Mouse (Mus musculus) left cerebral cortex, adult 11 months (tissue): Measurements from ENCODE around the gene Sgsm1.
A peak's percentile ranks its signal among the peaks of the same experiment; 100 is the strongest.

Experiments
- DNase-seq: peaks from one replicate; pipeline ENCODE4 v3.0.0; 2022; ENCODE audit warnings: low spot score

Gene Sgsm1

DNA sequence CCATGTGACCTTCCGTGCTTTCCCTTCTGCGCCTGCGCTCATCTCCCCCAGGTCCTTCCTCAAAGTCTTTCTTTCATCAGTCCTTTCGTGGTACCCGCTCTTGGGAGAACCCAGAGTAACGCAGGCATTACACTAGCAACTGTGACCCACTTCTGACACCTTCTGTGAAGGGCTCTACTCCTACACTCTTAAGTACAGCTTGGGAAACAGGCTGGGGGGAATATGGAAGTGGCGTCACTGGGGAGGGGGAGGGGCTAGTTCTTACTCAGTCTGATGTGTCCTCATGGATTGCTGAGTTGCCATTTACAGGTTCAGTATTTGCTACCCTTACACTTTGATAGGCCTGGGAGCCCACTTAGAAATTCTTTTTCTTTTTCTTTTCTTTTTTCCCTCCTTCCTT lies 29.0 kb downstream of the Sgsm1 start:
- no peak for DNase-seq

DNA sequence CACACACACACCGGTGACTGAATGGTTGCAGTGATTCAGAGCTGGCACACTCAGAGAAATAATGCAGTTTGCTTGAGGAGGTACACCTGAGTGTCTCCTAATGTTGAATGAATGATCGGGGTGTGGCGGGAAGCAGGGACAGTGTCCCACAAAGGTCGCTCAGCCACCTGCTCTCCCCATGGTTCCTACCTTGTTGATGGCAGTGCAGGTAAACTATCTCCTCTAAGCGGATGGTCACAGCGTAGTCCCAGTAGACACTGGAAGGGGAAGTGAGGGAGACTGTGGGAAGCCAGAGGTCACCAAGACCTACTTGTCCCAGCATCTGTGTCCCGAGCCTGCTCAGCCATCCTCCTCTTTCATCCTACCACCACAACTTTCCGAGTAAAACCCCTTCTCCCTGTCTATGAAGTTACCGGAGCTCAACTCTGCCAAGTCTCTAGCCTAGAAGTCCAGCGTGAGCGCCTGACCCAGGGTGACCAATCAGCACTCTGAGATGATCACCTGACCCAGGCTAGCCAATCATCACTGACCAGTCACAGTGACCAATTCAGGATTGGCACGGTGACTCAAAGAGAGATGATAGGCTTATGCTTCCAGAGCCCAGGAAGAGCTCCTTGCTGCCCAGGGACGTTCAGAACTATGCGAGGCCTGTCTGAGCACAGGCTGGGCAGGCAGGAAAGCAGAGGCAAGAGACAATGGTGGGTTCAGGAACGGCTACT lies 30.3 kb downstream of the Sgsm1 start:
- no peak for DNase-seq

DNA sequence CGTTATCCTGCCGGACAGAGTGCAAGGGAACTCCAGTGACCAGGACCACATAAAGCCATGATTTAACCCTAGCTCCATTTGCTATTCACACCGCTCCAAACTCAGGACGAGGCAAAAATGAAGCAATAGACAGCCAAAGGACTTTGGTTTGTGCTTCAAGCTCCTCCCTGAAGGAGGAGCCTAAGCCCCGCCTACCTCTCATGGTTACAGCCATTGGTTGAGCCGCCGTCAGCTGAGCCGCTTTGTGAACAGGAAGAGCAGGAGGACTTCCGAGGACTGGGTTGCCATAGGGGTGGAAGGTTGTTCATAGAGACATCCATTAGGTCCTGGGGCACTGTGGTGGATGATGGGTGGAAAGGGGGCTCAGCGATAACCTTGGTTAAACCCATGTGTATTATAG lies 34.7 kb downstream of the Sgsm1 start:
- no peak for DNase-seq

DNA sequence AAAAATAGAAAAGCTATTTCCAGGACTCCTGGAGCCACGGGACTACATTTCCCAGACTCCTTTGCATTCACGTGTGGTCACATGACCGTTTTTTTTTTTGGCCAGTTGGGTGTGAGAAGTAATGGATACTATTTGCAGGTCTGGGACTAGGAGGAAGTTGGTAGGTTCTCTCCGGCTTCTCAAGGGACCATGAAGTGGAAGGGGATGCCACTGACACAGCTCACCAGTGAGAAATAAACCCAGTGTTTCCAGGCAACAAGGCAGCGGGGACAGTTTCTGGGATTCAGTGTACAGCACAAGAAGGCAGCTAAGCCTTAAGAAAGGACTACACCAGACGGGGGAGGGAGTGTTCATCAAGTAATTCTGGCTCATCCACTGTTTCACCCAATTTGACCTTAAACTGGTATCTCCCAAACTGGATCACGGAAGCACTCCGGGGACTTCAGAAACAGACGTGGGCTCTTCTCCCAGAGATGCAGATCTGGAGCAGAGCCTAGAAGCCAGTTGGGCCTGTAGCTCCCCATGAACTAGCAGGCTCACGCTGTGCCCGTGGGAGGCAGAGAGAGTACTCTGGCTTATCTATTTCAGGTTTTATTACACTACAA lies 39.3 kb downstream of the Sgsm1 start:
- DNase-seq, result peak; percentile 69

DNA sequence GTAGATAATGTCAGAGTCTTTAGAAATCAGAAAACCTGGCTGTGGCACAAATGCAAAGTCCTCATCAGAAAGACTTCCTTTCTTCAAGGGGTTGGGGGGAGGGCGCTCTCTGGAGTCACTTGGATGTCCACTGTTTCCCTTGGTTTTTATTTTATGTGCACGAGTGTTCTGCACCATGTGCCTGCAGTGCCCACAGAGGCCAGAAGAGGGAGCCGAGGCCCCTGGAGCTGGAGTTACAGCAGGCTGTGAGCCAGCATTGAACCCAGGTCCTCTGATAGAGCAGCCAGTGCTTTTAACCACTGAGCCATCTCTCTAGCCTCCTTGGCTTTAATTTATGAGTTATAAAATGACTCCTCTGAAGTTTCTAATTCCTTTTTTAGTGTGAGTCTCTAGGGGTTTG lies 40.5 kb downstream of the Sgsm1 start:
- no peak for DNase-seq

DNA sequence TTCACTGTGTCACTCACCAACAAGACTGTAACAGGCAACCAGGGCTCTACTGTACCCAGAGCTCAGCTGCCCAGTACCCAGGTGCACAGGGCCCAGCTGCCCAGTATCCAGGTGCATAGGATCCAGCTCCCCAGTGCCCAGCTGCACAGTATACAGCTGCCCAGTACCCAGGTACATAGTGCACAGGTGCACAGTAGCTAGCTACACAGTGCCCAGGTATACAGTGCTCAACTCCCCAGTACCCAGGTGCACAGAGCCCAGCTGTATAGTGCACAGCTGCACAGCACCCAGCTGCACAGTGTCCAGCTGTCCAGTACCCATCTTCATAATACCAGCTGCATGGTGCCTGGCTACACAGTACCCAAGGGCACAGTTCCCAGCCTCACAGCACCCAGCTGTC lies 42.3 kb downstream of the Sgsm1 start:
- DNase-seq, result no peak

DNA sequence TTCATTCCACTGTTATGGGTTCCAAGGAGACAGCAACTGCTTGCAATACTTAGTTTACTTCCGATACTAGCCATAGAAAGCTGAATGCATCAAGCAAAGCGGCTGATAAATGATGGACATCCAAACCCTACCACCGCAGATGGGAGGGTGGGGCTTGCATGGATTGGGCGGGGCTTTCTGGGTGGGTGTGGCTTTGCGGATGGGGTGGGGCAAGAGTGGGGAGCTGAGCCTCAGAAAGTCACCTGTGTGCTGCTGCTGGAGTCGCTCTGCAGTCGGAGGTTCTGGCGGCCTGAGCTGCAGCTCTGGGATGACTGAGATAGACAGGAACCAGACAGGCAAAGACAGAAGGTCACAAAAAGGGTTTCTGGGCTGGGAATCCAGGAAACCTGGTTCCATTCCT lies 44.9 kb downstream of the Sgsm1 start:
- DNase-seq, result no peak

DNA sequence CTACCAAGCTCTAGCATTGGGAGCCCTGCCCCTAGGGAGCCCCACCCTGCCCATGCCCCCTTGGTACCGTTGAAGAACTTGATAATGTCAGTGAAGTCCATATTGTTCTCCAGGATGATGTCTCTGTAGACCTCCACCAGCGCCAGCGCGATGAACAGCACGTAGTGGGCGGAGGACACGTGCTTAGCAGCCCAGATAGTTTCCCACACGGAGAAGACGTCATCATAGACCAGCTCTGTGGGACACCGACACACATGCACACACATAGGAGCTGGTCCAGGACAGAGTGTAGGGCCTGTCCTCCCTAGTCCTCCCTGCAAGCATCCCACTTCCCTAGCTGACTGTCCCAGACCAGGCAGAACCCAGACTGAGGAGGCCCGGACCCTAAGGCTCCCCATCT lies 59.8 kb downstream of the Sgsm1 start:
- no peak for DNase-seq

DNA sequence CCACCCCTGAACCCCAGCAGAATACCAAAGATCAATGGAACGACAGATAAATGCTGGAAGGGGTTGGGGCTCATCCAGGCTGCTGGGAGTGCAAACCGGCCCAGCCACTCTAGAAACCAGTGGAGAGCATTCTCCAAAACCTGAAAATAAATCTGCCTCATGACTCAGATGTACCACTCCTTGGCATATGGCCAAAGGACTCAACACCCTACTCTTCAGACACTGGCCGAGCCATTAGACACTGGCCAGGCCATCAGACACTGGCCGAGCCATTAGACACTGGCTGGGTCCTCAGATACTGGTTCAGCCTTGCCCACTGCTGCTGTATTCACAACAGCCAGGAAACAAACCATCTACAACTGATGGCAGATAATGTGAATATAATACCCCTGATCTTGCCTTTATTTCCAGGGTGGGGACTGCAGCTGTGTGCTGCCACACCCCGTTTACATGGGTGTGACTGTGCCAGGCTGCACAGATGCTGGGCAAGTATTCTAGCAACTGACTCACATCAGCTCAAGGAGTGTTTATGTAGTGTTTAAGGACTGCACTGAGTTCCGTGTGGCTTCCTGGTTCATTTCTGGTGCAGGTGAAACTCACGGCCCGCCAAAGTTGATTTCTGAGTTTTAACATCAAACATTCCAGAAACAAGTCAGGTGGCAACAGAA lies 61.2 kb downstream of the Sgsm1 start:
- DNase-seq, result no peak

DNA sequence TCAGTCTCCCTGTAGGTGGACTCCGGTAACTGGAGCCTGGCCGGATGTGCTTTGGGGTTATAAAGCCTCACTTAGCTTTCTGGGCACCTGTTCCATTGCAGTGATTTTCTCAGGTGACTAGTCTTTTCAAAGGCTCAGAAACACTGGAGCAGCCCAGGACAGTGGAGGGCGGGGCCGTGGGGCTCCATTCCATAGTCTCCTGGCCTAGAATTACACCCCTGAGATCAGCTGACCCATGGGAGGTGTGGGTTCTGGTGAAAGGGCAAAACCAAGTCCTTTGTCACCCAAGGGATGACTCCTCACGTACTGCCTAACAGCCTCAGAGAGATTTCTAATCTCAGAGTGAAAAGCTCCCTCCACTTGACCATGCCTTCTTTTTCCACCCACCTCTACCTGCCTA lies 80.4 kb downstream of the Sgsm1 start:
- DNase-seq, result no peak

DNA sequence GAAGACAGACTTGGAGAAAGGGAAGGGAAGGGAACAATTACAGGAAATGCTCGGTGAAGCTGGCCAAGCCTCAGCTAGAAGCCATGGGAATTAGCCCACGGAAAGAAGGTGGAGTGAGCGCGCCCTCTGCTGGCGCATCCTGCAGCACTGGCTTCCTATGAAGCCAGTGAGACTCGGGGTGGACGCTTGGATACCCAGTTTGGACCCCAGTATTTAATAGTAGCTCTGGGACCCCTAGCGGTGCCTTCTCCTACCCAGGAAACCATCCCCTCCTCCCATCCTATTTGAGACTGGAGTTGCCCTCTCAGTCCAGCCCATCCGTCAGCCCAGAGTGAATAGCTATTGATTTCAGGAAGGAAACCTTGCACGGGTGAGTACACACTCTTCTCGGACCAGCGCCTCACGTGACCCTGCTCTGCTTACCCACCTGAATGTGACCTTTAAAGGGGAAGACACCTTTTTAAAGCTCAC lies 83.9 kb downstream of the Sgsm1 start, which contains the start of gene Tmem211:
TSS of gene Tmem211 (plus strand) at position 278 of the 471 bp plus-strand sequence.
- peak; percentile 69 for DNase-seq

DNA sequence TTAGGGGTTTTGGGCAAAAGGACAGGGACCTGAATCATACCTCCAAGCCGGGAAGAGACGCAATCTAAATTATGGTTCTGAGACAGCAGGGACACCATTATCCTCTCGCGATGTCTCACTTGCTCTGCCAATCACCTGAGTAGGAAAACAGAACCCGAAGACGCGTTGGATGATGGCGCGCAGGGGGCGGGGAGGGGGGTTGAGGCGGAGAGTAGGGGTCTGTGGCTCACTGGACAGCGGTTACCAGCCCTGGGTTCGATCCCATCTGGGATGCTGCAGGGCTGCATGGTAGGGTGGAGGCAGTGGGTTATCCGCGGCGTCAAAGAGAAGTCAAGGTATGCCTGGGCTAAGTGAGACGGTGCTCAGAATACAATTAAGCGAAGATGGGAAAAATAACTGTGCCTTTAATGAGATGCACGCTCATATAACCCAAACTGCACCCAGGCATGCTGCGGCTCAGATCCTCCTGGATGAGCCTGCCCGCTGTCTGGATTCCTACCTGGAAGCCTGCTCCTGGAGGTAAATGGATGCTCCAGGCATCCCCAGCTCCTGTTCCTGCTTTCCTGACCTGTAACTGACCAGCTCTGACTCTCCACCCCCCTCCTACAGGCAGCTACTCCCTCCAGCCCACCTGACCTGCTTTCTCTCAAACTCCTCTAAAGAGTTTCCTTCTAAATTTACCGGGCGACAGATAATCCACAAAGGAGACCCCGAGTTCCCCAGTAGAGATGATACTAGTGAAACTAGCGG lies 84.7 kb downstream of the Sgsm1 start:
- no peak for DNase-seq

DNA sequence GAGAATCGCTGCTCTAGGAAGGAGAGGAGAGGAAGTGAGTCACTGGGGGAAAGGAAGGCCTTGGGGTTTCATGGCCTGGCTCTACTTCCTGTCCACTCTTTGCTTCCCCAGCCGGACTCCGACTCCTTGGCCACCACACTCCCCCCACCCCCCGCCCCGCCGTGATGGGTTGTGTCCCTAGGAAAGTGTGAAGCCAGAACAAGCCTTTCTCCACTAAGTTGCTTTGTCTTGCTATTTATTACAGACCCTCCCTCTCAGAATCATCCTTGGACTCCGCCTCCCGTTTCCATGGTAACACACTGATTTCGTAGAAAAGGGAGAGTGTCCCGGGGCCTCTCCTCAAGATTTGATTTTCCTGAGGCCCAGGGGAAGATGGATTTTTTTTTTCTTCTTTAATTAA lies 85.3 kb downstream of the Sgsm1 start:
- no peak for DNase-seq

DNA sequence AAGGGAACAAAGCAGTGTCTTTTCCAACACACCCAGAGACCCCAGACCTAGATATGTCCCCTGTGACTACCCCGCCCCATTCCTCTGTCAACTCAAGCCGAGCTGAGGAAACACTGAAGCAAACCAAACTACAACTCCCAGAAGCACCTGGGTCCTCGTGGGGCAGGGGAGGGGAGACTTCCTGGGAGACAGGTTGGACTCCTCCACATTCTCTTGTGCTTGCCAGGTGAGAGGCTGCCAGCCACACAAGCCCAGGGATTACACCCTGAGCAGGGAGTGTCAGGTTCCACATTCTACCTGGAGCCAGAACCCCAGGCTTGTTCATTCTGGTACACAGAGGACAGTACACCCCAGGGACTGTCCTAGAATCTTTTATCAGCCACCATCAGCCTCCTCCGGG lies 86.7 kb downstream of the Sgsm1 start:
- no peak for DNase-seq

DNA sequence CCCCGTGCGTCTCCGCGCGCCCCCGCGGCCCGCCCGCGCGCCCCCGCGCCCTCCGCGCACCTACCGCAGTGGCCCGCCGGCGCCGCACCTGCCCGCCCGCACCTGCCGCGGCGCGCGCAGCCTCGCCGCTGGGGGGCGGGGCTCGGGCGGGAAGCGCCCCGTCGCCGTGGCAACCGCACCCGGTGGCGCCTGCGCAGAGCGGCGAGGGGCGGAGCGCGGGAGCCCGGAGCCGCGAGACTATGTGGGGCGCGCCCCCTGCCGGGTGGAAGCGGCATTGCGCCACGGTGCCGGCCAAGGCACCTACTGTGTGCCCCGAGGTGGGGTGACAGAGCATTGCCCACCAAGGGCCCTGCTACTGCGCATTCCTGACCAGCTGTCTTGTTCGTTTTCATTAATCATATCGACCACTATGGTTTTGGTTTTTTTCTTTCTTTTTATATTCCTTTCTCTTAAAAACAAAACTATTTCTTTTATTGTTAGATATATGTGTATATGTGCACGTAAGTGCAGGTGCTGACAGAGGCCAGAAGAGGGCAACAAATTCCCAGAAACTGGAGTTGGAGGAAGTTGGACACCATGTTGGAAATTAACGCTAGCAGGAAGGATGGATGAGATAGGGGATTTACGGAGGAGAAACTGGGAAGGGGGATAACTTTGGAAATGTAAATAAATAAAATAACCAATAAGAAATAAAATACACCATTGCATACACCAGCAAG lies 89.3 kb downstream of the Sgsm1 start, which contains the start of gene 2900026A02Rik:
TSS of gene 2900026A02Rik (minus strand) at position 90 of the 719 bp plus-strand sequence.
- DNase-seq, result peak; percentile 57

DNA sequence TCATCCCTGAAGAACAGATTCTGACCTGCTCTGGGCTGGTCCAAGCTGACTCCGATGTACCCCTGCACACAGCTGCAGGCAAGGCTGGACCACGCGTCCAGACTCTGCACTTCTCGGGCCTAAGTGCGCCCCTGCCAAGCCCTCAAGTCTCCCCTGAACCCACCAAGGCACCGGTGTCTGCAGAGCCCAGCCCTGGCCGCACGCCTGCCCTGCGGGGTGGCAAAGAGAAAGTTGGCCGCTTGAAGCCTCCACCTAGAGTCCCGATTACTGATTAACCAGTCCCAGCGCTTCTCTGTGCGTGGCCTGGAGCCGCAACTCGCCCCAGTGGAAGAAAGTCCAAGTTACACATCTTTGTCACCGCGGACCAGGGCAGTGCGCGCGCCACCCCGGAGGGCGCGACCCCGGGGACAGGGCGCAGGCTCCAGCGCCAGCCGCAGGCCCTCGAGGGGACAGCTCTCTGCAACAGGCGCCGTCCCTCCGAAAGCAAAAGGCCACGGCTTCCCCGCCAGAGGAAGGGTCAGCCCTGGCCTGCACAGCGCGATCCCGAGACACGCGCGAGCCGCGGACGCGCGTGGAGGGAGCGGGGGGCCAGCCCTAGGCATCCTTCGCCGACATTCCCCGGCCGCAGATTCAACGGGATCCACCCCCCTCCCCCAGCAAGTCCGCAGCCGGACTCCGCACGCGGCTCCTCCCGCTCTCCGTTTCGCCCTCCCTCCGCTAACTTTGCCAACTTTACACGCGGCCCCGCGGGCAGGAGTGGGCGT lies 90.0 kb downstream of the Sgsm1 start:
- DNase-seq, result no peak

DNA sequence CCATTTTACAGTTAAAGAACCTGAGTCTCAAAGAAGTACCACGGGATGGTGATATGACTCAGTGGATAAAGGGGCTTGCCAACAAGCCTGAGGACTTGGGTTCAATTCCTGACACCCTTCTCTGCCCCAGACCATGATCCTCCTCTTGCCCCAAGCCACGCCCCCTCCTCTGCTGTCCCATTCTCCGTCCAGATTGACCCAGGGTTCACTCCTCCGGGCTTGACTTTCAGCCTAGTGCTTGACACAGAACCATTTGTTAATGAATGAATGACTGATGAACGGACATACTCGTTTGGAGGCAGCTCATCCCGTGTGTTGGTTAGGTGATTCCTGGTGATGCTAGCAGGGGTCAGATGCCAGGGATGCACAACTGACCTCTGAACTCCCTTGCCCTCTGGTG lies 90.7 kb downstream of the Sgsm1 start:
- no peak for DNase-seq

DNA sequence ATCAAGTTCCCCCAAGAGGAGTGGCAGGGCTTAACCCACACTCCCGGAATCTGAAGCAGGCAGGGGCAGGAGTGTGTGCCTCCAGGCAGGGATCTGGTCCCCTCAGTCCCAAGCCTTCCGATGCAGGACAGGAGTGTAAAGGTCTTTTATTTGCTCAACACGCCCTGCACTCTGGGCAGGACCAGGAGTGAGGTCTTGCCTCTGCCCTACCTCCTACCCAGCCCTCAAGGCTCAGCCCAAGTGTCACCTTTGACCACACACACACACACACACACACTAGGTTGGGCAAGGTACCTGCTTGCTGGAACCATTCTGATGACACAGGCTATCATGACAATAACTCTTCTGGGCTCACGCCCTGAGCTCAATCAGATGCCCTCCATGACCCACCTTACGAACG lies 91.1 kb downstream of the Sgsm1 start:
- DNase-seq, result no peak

DNA sequence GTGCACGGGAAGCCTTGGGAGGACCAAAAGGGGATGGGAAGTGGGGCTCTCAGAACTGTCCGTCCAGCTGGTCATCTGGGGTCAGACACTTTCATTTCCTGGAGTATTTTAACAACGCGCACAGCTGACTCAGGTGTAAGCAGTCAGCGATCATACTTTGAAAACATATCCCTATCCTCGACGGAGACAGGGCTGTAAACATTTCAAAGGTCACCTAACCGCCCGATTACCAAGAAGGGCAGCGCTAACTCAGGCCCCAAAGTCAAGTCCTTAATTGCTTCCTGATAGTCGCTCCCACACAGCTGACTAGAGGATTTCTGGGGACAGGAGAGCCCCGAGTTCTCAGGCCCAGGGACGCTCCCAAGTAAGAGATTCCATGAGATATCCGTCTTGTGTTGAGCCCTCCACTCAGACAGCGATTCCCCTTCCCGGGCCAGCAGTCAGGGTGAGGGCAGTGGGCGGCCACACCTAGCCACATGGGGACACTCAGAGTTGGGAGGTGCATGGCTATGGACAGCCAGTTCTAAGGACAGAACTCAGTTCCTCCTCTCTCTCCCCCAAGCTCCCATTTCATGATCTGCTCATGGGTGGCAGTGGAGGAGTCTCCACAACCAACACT lies 91.9 kb downstream of the Sgsm1 start:
- no peak for DNase-seq

DNA sequence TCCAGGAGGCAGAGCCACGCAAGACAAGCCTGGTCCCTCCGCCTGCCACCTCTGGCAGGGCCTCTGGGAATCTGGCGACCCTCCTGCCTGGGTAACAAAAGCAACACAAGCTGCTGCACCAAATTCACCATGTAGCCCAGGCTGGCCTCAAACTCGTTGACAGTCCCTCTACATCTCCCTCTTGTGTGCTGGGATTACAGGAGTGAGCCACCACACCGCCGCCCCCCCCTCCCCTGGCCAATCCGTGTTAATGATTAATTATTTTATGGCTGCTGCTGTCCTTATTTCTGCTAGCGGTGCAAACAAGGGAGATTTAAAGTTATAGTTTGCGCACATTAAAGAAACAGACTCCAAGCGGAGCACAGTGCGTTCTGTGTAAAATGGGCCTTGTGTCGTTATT lies 93.5 kb downstream of the Sgsm1 start:
- no peak for DNase-seq
